Mouse (Mus musculus): ENCODE data around the gene Stk32c. TPM values are rescaled to one million over a fixed set of nuclear protein-coding genes. Genes with fewer than 3 reads are reported as not detected.

Stk32c gene
- polyA plus RNA-seq, 1 experiment: 3.2 TPM

GRCm38 (mm10) chr7:139105705-139106104, 107.4 kb downstream of the Stk32c start:
- no peaks in the 10 kb centered on the region for H3K36me3 ChIP-seq (ENCODE audit: control insufficient read depth, insufficient read depth, low read length)
- no peak for DNase-seq
- WGBS: 90% methylated on average over 7 of the region's 7 CpGs
- TF ChIP-seq POLR2A (IDR thresholded peaks at IDR 0.05; ENCODE audit: low read depth, low read length) (no peak), CTCF (conservative IDR thresholded peaks at IDR 0.05; ENCODE audit: insufficient read depth, insufficient read length, low read depth, low read length) (no peak)
- H3K4me1 ChIP-seq (ENCODE audit: control insufficient read depth, insufficient read depth, low read length): no peaks in the 10 kb centered on the region
- H3K27me3 ChIP-seq (replicated peaks; ENCODE audit: control insufficient read depth, insufficient read depth, low read length): no peaks in the 10 kb centered on the region
- no peak overlapping the region for H3K27ac ChIP-seq (ENCODE audit: insufficient read depth, low read depth, low read length)
- no peak overlapping the region for H3K4me3 ChIP-seq (ENCODE audit: insufficient read depth, low read depth, low read length)

- 83% methylated on average over 5 of the region's 5 CpGs for WGBS
- Histone ChIP-seq H3K4me1 (ENCODE audit: control insufficient read depth, insufficient read depth, low read length) (no peaks in the 10 kb centered on the region), H3K4me3 (ENCODE audit: insufficient read depth, low read depth, low read length) (no peak overlapping the region), H3K27ac (ENCODE audit: insufficient read depth, low read depth, low read length) (no peak overlapping the region), H3K27me3 (replicated peaks; ENCODE audit: control insufficient read depth, insufficient read depth, low read length) (no peaks in the 10 kb centered on the region), H3K36me3 (ENCODE audit: control insufficient read depth, insufficient read depth, low read length) (no peaks in the 10 kb centered on the region)
- DNase-seq: no peak
- no peak for TF ChIP-seq CTCF (conservative IDR thresholded peaks at IDR 0.05; ENCODE audit: insufficient read depth, insufficient read length, low read depth, low read length)
- no peak for TF ChIP-seq POLR2A (IDR thresholded peaks at IDR 0.05; ENCODE audit: low read depth, low read length)
These were observed 108.0 kb downstream of the Stk32c start for GRCm38 (mm10) chr7:139105076-139105475.

GRCm38 (mm10) chr7:139103960-139104381, 109.1 kb downstream of the Stk32c start:
- no peak for DNase-seq
- WGBS: 64% methylated on average over 10 of the region's 10 CpGs
- Histone ChIP-seq H3K27me3 (replicated peaks; ENCODE audit: control insufficient read depth, insufficient read depth, low read length) (no peaks in the 10 kb centered on the region), H3K36me3 (ENCODE audit: control insufficient read depth, insufficient read depth, low read length) (no peaks in the 10 kb centered on the region), H3K4me3 (ENCODE audit: insufficient read depth, low read depth, low read length) (no peak overlapping the region), H3K4me1 (ENCODE audit: control insufficient read depth, insufficient read depth, low read length) (no peaks in the 10 kb centered on the region), H3K27ac (ENCODE audit: insufficient read depth, low read depth, low read length) (no peak overlapping the region)
- TF ChIP-seq CTCF (conservative IDR thresholded peaks at IDR 0.05; ENCODE audit: insufficient read depth, insufficient read length, low read depth, low read length) (no peak), POLR2A (IDR thresholded peaks at IDR 0.05; ENCODE audit: low read depth, low read length) (no peak)

- DNase-seq: no peak
- no peaks in the 10 kb centered on the region for H3K36me3 ChIP-seq (ENCODE audit: control insufficient read depth, insufficient read depth, low read length)
- H3K27me3 ChIP-seq (replicated peaks; ENCODE audit: control insufficient read depth, insufficient read depth, low read length): no peaks in the 10 kb centered on the region
- 83% methylated on average over 3 of the region's 3 CpGs for WGBS
- TF ChIP-seq POLR2A (IDR thresholded peaks at IDR 0.05; ENCODE audit: low read depth, low read length) (no peak), CTCF (conservative IDR thresholded peaks at IDR 0.05; ENCODE audit: insufficient read depth, insufficient read length, low read depth, low read length) (no peak)
- H3K27ac ChIP-seq (ENCODE audit: insufficient read depth, low read depth, low read length): no peak overlapping the region
- no peaks in the 10 kb centered on the region for H3K4me1 ChIP-seq (ENCODE audit: control insufficient read depth, insufficient read depth, low read length)
- H3K4me3 ChIP-seq (ENCODE audit: insufficient read depth, low read depth, low read length): no peak overlapping the region
These were observed 111.3 kb downstream of the Stk32c start for GRCm38 (mm10) chr7:139101826-139102225.

GRCm38 (mm10) chr7:139101286-139101804, 111.8 kb downstream of the Stk32c start:
- no peak overlapping the region for H3K27ac ChIP-seq (ENCODE audit: insufficient read depth, low read depth, low read length)

GRCm38 (mm10) chr7:139100531-139101095, 112.5 kb downstream of the Stk32c start:
- Histone ChIP-seq H3K4me3 (ENCODE audit: insufficient read depth, low read depth, low read length) (no peak overlapping the region), H3K4me1 (ENCODE audit: control insufficient read depth, insufficient read depth, low read length) (no peaks in the 10 kb centered on the region), H3K27me3 (replicated peaks; ENCODE audit: control insufficient read depth, insufficient read depth, low read length) (no peaks in the 10 kb centered on the region), H3K27ac (ENCODE audit: insufficient read depth, low read depth, low read length) (no peak overlapping the region), H3K36me3 (ENCODE audit: control insufficient read depth, insufficient read depth, low read length) (no peaks in the 10 kb centered on the region)
- DNase-seq: no peak
- TF ChIP-seq POLR2A (IDR thresholded peaks at IDR 0.05; ENCODE audit: low read depth, low read length): no peak
- no peak for TF ChIP-seq CTCF (conservative IDR thresholded peaks at IDR 0.05; ENCODE audit: insufficient read depth, insufficient read length, low read depth, low read length)
- 83% methylated on average over 12 of the region's 12 CpGs for WGBS

More at GRCm38 (mm10) chr7:139101286-139101804, 111.8 kb downstream of the Stk32c start:
- TF ChIP-seq CTCF (conservative IDR thresholded peaks at IDR 0.05; ENCODE audit: insufficient read depth, insufficient read length, low read depth, low read length): no peak
- TF ChIP-seq POLR2A (IDR thresholded peaks at IDR 0.05; ENCODE audit: low read depth, low read length): no peak
- Histone ChIP-seq H3K27me3 (replicated peaks; ENCODE audit: control insufficient read depth, insufficient read depth, low read length) (no peaks in the 10 kb centered on the region), H3K4me1 (ENCODE audit: control insufficient read depth, insufficient read depth, low read length) (no peaks in the 10 kb centered on the region), H3K36me3 (ENCODE audit: control insufficient read depth, insufficient read depth, low read length) (no peaks in the 10 kb centered on the region), H3K4me3 (ENCODE audit: insufficient read depth, low read depth, low read length) (no peak overlapping the region)
- WGBS: 79% methylated on average over 10 of the region's 10 CpGs
- no peak for DNase-seq

- no peak for DNase-seq
- Histone ChIP-seq H3K27me3 (replicated peaks; ENCODE audit: control insufficient read depth, insufficient read depth, low read length) (no peaks in the 10 kb centered on the region), H3K4me1 (ENCODE audit: control insufficient read depth, insufficient read depth, low read length) (no peaks in the 10 kb centered on the region), H3K4me3 (ENCODE audit: insufficient read depth, low read depth, low read length) (no peak overlapping the region), H3K36me3 (ENCODE audit: control insufficient read depth, insufficient read depth, low read length) (no peaks in the 10 kb centered on the region), H3K27ac (ENCODE audit: insufficient read depth, low read depth, low read length) (no peak overlapping the region)
- TF ChIP-seq POLR2A (IDR thresholded peaks at IDR 0.05; ENCODE audit: low read depth, low read length) (no peak), CTCF (conservative IDR thresholded peaks at IDR 0.05; ENCODE audit: insufficient read depth, insufficient read length, low read depth, low read length) (no peak)
- 90% methylated on average over 6 of the region's 6 CpGs for WGBS
These were observed 116.7 kb downstream of the Stk32c start for GRCm38 (mm10) chr7:139096399-139096798.
